Mouse (Mus musculus): ENCODE data around the gene Tmem231. TPM values are rescaled to one million over a fixed set of nuclear protein-coding genes. Genes with fewer than 3 reads are reported as not detected.
"Not testable (repeated sequence)": the region's sequence is repeated elsewhere in the genome, so short reads cannot be mapped to it uniquely, and the experiment has no call there.

Tmem231 gene
- total and polyA plus RNA-seq, 2 experiments from 2014 or later, result 1.2 to 1.6 TPM

DNA sequence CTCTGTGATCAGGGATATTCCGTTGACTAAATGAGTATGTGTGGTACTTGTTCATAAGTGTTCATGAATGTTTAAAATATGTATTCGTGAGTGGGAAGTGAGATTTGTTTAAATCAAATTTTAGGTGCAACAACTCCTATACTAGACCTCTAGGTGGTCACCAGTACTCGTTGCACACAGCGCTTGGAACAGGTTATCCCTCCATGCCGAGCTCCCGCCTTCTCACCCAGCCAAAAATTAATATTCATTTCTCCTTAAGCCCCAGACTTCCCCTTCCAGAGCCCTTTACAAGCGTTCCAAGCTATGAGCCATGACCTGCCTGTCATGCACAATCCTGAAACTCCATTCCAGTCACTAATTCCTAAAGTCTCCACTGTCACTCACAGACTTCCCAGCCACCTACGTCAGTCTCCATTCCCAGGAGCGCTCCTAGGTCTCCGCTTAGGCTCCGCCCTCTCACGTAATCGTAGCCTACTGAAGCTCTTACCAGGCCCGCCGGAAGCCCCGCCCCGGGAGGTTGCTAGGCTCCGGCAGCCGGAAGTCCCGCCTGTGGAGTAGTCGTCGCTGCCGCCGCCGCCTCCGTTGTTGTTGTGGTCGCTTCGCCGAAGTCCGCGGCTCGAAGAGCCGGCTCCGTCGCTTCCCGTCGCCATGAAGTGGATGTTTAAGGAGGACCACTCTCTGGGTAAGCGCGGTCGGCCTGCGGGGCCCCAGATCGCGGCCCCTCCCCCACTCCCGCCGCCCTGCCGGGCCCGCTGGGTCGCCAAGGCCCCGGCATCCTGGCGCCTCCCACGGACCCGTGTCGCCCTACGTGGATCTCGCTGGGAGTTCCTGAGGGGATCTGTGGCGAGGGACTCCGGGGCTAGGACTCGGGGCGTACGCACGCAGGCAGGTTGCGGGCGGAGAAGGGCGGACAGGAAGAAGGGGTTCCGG is 6.8 kb upstream of the Tmem231 start, which contains the start of gene Gabarapl2:
Gene Gabarapl2, plus strand, starts transcription at position 533 of the 930 bp plus-strand sequence.
- H3K9me3 ChIP-seq (replicated peaks; ENCODE audit: control insufficient read depth, low read length), result no peaks in the 10 kb centered on the region
- no peaks in the 10 kb centered on the region for H3K27me3 ChIP-seq (ENCODE audit: control insufficient read depth, insufficient read depth, low read length)
- DNase-seq (ENCODE audit: low spot score) (peak; percentile 99), ATAC-seq (ENCODE audit: insufficient read depth, low read depth) (peak; percentile 99)
- H3K4me3 ChIP-seq (ENCODE audit: low read depth, low read length), result peak within 1 kb of the TSS; percentile 73
- peaks cover 14% of the 10 kb centered on the region for H3K4me1 ChIP-seq (ENCODE audit: control insufficient read depth, insufficient read depth)
- peak within 1 kb of the TSS; percentile 83 for H3K4me2 ChIP-seq (ENCODE audit: low read depth, low read length)
- TF ChIP-seq CTCF (IDR thresholded peaks at IDR 0.05; ENCODE audit: low read depth) (no peak), EP300 (IDR thresholded peaks at IDR 0.05; ENCODE audit: low read depth) (no peak)
- H3K9ac ChIP-seq (replicated peaks; ENCODE audit: low read depth, low read length), result peak within 1 kb of the TSS; percentile 64
- H3K27ac ChIP-seq (ENCODE audit: low read depth), result peak within 1 kb of the TSS; percentile 82
- under 1% methylated on average over 64 of the region's 65 CpGs for WGBS
- peaks cover 12% of the 10 kb centered on the region for H3K36me3 ChIP-seq (replicated peaks; ENCODE audit: control insufficient read depth, insufficient read depth, low read length)

DNA sequence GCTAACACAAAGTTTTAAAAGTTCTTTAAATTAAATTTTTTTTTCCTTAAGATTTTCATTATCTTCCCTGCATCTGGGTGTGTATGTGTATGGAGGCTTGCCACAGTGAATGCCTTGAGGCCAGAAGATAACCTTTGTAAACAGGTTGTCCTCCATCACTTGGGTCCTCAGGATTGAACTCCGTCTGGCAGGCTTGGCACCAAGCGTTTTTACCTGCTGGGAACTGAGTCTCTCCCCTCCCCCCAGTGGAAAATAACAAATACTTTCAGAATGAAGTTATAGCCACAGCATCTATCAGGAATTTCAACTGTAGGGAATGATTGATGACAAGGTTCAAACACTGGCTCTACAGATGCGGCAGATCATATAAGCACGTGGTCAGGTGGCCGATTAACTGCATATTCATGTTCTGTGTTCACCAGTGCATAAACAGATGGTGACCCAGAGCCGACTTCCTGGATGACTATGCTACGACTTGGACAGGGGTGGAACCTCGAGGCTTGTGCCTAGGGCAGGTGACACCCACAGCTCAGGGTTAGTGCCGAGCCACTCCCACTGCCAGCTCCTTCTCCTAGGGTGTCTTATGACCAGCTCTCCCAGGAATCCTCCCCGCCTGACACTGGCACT is 5.9 kb upstream of the Tmem231 start:
- no peak for TF ChIP-seq EP300 (IDR thresholded peaks at IDR 0.05; ENCODE audit: low read depth)
- TF ChIP-seq CTCF (IDR thresholded peaks at IDR 0.05; ENCODE audit: low read depth), result no peak
- DNase-seq (ENCODE audit: low spot score) (peak; percentile 29), ATAC-seq (ENCODE audit: insufficient read depth, low read depth) (peak; percentile 49)
- Histone ChIP-seq H3K4me3 (ENCODE audit: low read depth, low read length) (peak overlapping the region; percentile 73), H3K27ac (ENCODE audit: low read depth) (peak overlapping the region; percentile 82), H3K4me1 (ENCODE audit: control insufficient read depth, insufficient read depth) (peaks cover 14% of the 10 kb centered on the region), H3K4me2 (ENCODE audit: low read depth, low read length) (peak overlapping the region; percentile 83), H3K27me3 (ENCODE audit: control insufficient read depth, insufficient read depth, low read length) (no peaks in the 10 kb centered on the region), H3K9ac (replicated peaks; ENCODE audit: low read depth, low read length) (0 out of 2 replicates have a peak overlapping the region, but pooled peaks have one; percentile 45), H3K36me3 (replicated peaks; ENCODE audit: control insufficient read depth, insufficient read depth, low read length) (peaks cover 11% of the 10 kb centered on the region), H3K9me3 (replicated peaks; ENCODE audit: control insufficient read depth, low read length) (no peaks in the 10 kb centered on the region)
- 5% methylated on average over 10 of the region's 10 CpGs for WGBS

DNA sequence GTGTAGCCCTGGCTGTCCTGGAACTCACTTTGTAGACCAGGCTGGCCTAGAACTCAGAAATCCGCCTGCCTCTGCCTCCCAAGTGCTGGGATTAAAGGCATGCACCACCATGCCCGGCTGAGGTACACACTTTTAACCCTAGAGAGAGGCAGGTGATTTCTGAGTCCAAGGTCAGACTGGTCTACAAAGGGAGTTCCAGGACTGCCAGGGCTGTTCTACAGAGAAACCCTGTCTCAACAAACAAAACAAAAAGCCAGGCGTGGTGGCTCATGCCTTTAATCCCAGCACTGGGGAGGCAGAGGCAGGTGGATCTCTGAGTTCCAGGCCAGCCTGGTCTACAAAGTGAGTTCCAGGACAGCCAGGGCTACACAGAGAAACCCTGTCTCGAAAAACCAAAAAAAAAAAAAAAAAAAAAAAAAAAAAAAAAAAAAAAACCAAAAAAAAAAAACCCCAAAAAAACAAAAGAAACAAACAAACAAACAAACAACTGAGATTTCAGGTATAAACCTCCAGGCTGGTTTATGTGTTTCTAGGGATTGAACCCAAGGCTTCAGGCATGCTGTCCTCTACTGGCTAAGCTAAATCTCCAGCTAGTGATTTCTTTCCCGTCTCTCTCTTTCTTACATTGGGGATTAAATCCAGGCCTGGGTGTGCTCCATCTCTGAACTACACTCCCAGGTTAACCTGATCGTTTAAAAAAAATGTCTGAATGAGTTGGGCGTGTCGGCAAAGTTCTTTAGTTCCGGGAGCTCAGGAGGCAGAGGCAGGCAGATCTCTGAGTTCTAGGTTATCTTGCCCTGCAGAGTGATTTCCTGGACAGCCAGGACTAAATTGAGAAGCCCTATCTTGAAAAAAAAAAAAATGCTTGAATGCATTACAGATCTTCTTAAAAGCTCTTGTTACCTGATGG is 4.7 kb upstream of the Tmem231 start:
- H3K27me3 ChIP-seq (ENCODE audit: control insufficient read depth, insufficient read depth, low read length); DNase-seq (ENCODE audit: low spot score); ATAC-seq (ENCODE audit: insufficient read depth, low read depth); H3K36me3 ChIP-seq (replicated peaks; ENCODE audit: control insufficient read depth, insufficient read depth, low read length); H3K27ac ChIP-seq (ENCODE audit: low read depth); H3K4me2 ChIP-seq (ENCODE audit: low read depth, low read length); H3K9ac ChIP-seq (replicated peaks; ENCODE audit: low read depth, low read length); H3K4me3 ChIP-seq (ENCODE audit: low read depth, low read length); H3K9me3 ChIP-seq (replicated peaks; ENCODE audit: control insufficient read depth, low read length): not testable (repeated sequence)
- 85% methylated on average over 8 of the region's 9 CpGs for WGBS
- peaks cover 14% of the 10 kb centered on the region for H3K4me1 ChIP-seq (ENCODE audit: control insufficient read depth, insufficient read depth)

DNA sequence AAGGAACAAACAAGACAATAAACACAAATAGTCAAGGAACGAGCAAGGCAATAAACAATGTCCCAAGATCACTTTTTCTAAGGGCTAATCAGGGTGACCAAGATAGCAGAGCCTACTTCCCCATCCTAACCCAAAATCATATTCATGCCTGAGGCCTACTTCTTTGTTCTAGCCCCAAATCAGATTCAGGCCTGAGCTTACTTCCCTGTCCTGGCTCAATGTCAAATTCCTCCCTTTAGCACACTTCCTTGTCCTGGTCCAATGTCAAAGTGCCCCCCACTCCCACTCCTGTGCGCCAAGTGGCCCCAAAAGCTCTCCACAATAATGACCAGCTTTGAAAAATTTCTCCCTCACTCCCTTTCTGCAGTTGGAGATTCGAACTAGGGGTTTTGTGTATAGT is 3.5 kb upstream of the Tmem231 start:
- Histone ChIP-seq H3K9me3 (replicated peaks; ENCODE audit: control insufficient read depth, low read length) (no peaks in the 10 kb centered on the region), H3K4me3 (ENCODE audit: low read depth, low read length) (no peak overlapping the region), H3K4me1 (ENCODE audit: control insufficient read depth, insufficient read depth) (peaks cover 14% of the 10 kb centered on the region), H3K9ac (replicated peaks; ENCODE audit: low read depth, low read length) (no peak overlapping the region), H3K27me3 (ENCODE audit: control insufficient read depth, insufficient read depth, low read length) (no peaks in the 10 kb centered on the region), H3K36me3 (replicated peaks; ENCODE audit: control insufficient read depth, insufficient read depth, low read length) (no peaks in the 10 kb centered on the region), H3K4me2 (ENCODE audit: low read depth, low read length) (no peak overlapping the region), H3K27ac (ENCODE audit: low read depth) (no peak overlapping the region)
- no peak for ATAC-seq (ENCODE audit: insufficient read depth, low read depth)
- WGBS, result 69% methylated on average over 3 of the region's 3 CpGs
- TF ChIP-seq EP300 (IDR thresholded peaks at IDR 0.05; ENCODE audit: low read depth) (no peak), CTCF (IDR thresholded peaks at IDR 0.05; ENCODE audit: low read depth) (no peak)
- no peak for DNase-seq (ENCODE audit: low spot score)

DNA sequence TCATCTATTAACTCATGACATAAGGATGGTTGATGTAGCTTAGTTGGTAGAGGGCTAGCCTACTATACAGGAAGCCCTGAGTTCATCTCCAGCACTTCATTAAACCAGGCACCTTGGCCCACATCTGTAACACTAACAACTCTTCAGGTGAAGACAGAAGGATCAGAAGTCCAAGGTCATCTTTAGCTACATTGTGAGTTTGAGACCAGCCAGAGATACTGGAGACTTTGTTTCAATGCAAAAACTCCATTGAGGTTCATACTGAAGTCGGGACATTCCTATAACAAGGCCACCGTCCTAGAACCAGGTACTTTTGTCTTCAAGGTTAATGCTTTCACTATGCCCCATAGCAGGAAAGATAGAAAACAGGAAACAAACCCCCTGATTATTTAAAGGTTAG is 520 bp upstream of the Tmem231 start:
- H3K9me3 ChIP-seq (replicated peaks; ENCODE audit: control insufficient read depth, low read length), result no peaks in the 10 kb centered on the region
- ATAC-seq (ENCODE audit: insufficient read depth, low read depth), result no peak
- H3K4me1 ChIP-seq (ENCODE audit: control insufficient read depth, insufficient read depth), result no peaks in the 10 kb centered on the region
- H3K4me2 ChIP-seq (ENCODE audit: low read depth, low read length), result no peak overlapping the region
- DNase-seq (ENCODE audit: low spot score), result no peak
- no peak overlapping the region for H3K4me3 ChIP-seq (ENCODE audit: low read depth, low read length)
- no peaks in the 10 kb centered on the region for H3K36me3 ChIP-seq (replicated peaks; ENCODE audit: control insufficient read depth, insufficient read depth, low read length)
- TF ChIP-seq CTCF (IDR thresholded peaks at IDR 0.05; ENCODE audit: low read depth) (no peak), EP300 (IDR thresholded peaks at IDR 0.05; ENCODE audit: low read depth) (no peak)
- no peak overlapping the region for H3K9ac ChIP-seq (replicated peaks; ENCODE audit: low read depth, low read length)
- no peaks in the 10 kb centered on the region for H3K27me3 ChIP-seq (ENCODE audit: control insufficient read depth, insufficient read depth, low read length)
- WGBS, result 83% methylated on average over 2 of the region's 2 CpGs
- H3K27ac ChIP-seq (ENCODE audit: low read depth), result no peak overlapping the region

Measured in heart, postnatal 0 days (tissue).